ENCODE assay signal across 13 mouse cellular contexts in the genomic region with DNA sequence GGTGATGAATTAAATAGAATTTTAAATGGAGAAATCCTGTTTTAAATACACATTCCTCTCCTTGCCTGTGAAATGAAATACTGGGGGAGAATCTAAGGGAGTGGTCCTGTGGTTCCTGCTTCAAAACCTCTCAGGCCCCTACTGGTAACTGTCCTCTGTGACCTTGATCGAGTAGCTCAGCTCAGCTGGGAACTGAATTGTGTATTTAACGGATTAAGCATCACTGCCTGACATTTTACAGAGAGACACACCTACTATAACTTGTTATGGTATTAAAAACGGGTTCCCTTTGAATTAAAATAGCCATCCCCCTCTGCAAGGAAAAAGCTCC.
DNase-seq lines count a peak whose midpoint lies in the region; ATAC-seq and TF ChIP-seq lines count a peak whose summit lies in the region.
"Had no signal": no experiment of that assay in that cellular context is flagged by ENCODE, and none has a peak within 500 bp of the region (broad histone marks: within the 10 kb centered on the region; RNA-seq: fewer than 3 reads in every experiment).

No protein-coding gene starts in this region.

- H3K27ac ChIP-seq in lung, embryonic 14.5 days (ENCODE audit: low read depth) = no peak overlapping the region
- H3K27ac ChIP-seq in forebrain, embryonic 16.5 days (ENCODE audit: low read length) = no peak overlapping the region; the same call in 1 of the 2 replicates
- H3K27ac ChIP-seq in midbrain, embryonic 12.5 days (replicated peaks) = peak overlapping the region; percentile 42; the same call in 1 of the 2 replicates
- H3K27ac ChIP-seq in liver, postnatal 0 days (ENCODE audit: low read depth) = no peak overlapping the region
- no peak overlapping the region for H3K27ac ChIP-seq in heart, adult 2 months

- H3K4me3 ChIP-seq in lung, embryonic 14.5 days (ENCODE audit: low read depth, low read length) = no peak overlapping the region
- H3K4me3 ChIP-seq in forebrain, embryonic 16.5 days (replicated peaks; ENCODE audit: low read length) = no peak overlapping the region
- no peak overlapping the region for H3K4me3 ChIP-seq in midbrain, embryonic 12.5 days
- H3K4me3 ChIP-seq in liver, postnatal 0 days (ENCODE audit: low read depth, low read length) = no peak overlapping the region
- no peak overlapping the region for H3K4me3 ChIP-seq in heart, adult 2 months
- H3K4me3 ChIP-seq: erythroblast, embryonic 14.5 days had no signal

- no peaks in the 10 kb centered on the region for H3K36me3 ChIP-seq in lung, embryonic 14.5 days (ENCODE audit: insufficient read depth)
- H3K36me3 ChIP-seq in forebrain, embryonic 16.5 days (ENCODE audit: control insufficient read depth, insufficient read depth) = no peaks in the 10 kb centered on the region
- H3K36me3 ChIP-seq in midbrain, embryonic 12.5 days = no peaks in the 10 kb centered on the region
- no peaks in the 10 kb centered on the region for H3K36me3 ChIP-seq in liver, postnatal 0 days (replicated peaks; ENCODE audit: insufficient read depth, low read length)
- no peaks in the 10 kb centered on the region for H3K36me3 ChIP-seq in heart, adult 2 months (ENCODE audit: control insufficient read depth, insufficient read depth, low read length)
- H3K36me3 ChIP-seq: G1E had no signal

- H3K9ac ChIP-seq in lung, embryonic 14.5 days = no peak overlapping the region
- 0 out of 2 replicates have a peak overlapping the region, but pooled peaks have one; percentile 22 for H3K9ac ChIP-seq in forebrain, embryonic 16.5 days (replicated peaks; ENCODE audit: low read depth, low read length)
- no peak overlapping the region for H3K9ac ChIP-seq in midbrain, embryonic 12.5 days (replicated peaks)
- no peak overlapping the region for H3K9ac ChIP-seq in liver, postnatal 0 days (replicated peaks)
- H3K9ac ChIP-seq in heart, adult 2 months (ENCODE audit: low read depth, low read length) = no peak overlapping the region

- no peak for TF ChIP-seq EP300 in liver, postnatal 0 days (IDR thresholded peaks at IDR 0.05; ENCODE audit: low read depth)
- no peak for TF ChIP-seq EP300 in heart, adult 2 months (IDR thresholded peaks at IDR 0.05; ENCODE audit: insufficient read depth, low read depth, low read length)

- TF ChIP-seq CTCF in lung, embryonic 14.5 days (IDR thresholded peaks at IDR 0.05; ENCODE audit: low read depth) = no peak
- TF ChIP-seq CTCF in liver, postnatal 0 days (IDR thresholded peaks at IDR 0.05; ENCODE audit: low read depth) = no peak
- TF ChIP-seq CTCF in heart, adult 2 months (IDR thresholded peaks at IDR 0.05) = no peak

- H3K4me2 ChIP-seq in lung, embryonic 14.5 days = no peak overlapping the region
- no peak overlapping the region for H3K4me2 ChIP-seq in forebrain, embryonic 16.5 days (ENCODE audit: low read length)
- no peak overlapping the region for H3K4me2 ChIP-seq in midbrain, embryonic 12.5 days (replicated peaks)
- H3K4me2 ChIP-seq in liver, postnatal 0 days (ENCODE audit: low read depth, low read length) = no peak overlapping the region

- no peaks in the 10 kb centered on the region for H3K79me2 ChIP-seq in heart, adult 2 months (replicated peaks; ENCODE audit: control insufficient read depth, insufficient read depth, low read length)

- no peak for TF ChIP-seq POLR2A in heart, adult 2 months (IDR thresholded peaks at IDR 0.05; ENCODE audit: insufficient read depth, low read depth, low read length)

- H3K4me1 ChIP-seq in lung, embryonic 14.5 days (ENCODE audit: insufficient read depth) = no peaks in the 10 kb centered on the region
- H3K4me1 ChIP-seq in forebrain, embryonic 16.5 days (replicated peaks; ENCODE audit: control insufficient read depth, insufficient read depth, low read length) = peaks cover 9% of the 10 kb centered on the region
- peaks cover 9% of the 10 kb centered on the region for H3K4me1 ChIP-seq in midbrain, embryonic 12.5 days
- H3K4me1 ChIP-seq in liver, postnatal 0 days (ENCODE audit: insufficient read depth) = no peaks in the 10 kb centered on the region
- no peaks in the 10 kb centered on the region for H3K4me1 ChIP-seq in heart, adult 2 months (ENCODE audit: control insufficient read depth, insufficient read depth, low read length)

- 26% methylated on average over 3 of the region's 3 CpGs for whole genome bisulfite sequencing in lung, embryonic 14.5 days
- 26% methylated on average over 3 of the region's 3 CpGs for WGBS in forebrain, embryonic 16.5 days
- WGBS in midbrain, embryonic 12.5 days = 22% methylated on average over 3 of the region's 3 CpGs
- 41% methylated on average over 3 of the region's 3 CpGs for WGBS in liver, postnatal 0 days (ENCODE audit: insufficient replicate concordance)
- 33% methylated on average over 3 of the region's 3 CpGs for WGBS in heart, adult 2 months

- no peak for DNase-seq in lung, embryonic 14.5 days
- no peak for DNase-seq in lung, adult 18-20 months
- no peak for DNase-seq in MN1 (ENCODE audit: low spot score)
- no peak for DNase-seq in liver, postnatal 0 days
- DNase-seq in heart, adult 2 months = no peak
- DNase-seq: cerebellum, adult 11-12 months; heart, adult 18-20 months; heart, postnatal 14 days; lung, postnatal 10 days had no signal

- no peaks in the 10 kb centered on the region for H3K9me3 ChIP-seq in lung, embryonic 14.5 days (ENCODE audit: low read depth, low read length)
- H3K9me3 ChIP-seq in forebrain, embryonic 16.5 days (ENCODE audit: control insufficient read depth, low read length) = no peaks in the 10 kb centered on the region
- H3K9me3 ChIP-seq in midbrain, embryonic 12.5 days = no peaks in the 10 kb centered on the region
- no peaks in the 10 kb centered on the region for H3K9me3 ChIP-seq in liver, postnatal 0 days (ENCODE audit: low read length)

- intact Hi-C loops in heart, adult 2 months (cut with DNase I) = loop anchor here (2.0 kb wide), 1 partner anchor 376 kb away; no protein-coding TSS in a partner anchor

- peak; percentile 60; the same call in 1 of the 2 replicates for ATAC-seq in lung, embryonic 14.5 days (ENCODE audit: insufficient read depth)
- ATAC-seq in forebrain, embryonic 16.5 days = peak; percentile 51
- peak; percentile 55 for ATAC-seq in midbrain, embryonic 12.5 days (ENCODE audit: low FRiP score, low read depth)
- no peak for ATAC-seq in liver, postnatal 0 days

- no peaks in the 10 kb centered on the region for H3K27me3 ChIP-seq in lung, embryonic 14.5 days (ENCODE audit: insufficient read depth, low read length)
- no peaks in the 10 kb centered on the region for H3K27me3 ChIP-seq in forebrain, embryonic 16.5 days (replicated peaks; ENCODE audit: control insufficient read depth, insufficient read depth, low read length)
- 0 out of 2 replicates have a peak, but pooled peaks cover 5% of the 10 kb centered on the region for H3K27me3 ChIP-seq in midbrain, embryonic 12.5 days
- H3K27me3 ChIP-seq in liver, postnatal 0 days (ENCODE audit: insufficient read depth, low read length) = no peaks in the 10 kb centered on the region
- H3K27me3 ChIP-seq in heart, adult 2 months (ENCODE audit: control insufficient read depth, insufficient read depth, low read length) = no peaks in the 10 kb centered on the region
